Mouse (Mus musculus) layer of hippocampus, adult 9-11 months (tissue): ENCODE results near the gene Bahcc1.

ENCODE experiments used
- DNase-seq: peaks from one replicate; pipeline ENCODE4 v3.0.0; 2022

The Bahcc1 gene

DNA sequence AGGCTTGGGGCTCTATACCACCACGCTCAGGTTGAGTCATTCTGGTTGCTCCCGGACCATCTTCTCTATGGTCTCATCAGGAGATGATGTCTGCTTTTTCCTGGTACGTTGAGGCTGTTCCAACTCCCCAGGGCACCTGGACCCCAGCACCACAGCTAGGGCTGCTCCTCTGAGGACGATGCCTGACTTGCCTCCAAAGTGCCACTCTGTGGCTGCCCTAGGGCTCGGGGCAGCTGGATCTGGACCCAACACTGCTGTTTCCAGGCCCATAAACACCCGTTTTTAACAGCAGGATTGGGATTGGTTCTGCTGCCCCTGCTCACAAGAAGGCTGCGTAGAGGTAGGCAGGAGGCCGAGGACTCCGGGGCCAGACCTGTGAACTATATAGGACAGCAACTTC, 70.4 kb downstream of the Bahcc1 start:
- no peak for DNase-seq

DNA sequence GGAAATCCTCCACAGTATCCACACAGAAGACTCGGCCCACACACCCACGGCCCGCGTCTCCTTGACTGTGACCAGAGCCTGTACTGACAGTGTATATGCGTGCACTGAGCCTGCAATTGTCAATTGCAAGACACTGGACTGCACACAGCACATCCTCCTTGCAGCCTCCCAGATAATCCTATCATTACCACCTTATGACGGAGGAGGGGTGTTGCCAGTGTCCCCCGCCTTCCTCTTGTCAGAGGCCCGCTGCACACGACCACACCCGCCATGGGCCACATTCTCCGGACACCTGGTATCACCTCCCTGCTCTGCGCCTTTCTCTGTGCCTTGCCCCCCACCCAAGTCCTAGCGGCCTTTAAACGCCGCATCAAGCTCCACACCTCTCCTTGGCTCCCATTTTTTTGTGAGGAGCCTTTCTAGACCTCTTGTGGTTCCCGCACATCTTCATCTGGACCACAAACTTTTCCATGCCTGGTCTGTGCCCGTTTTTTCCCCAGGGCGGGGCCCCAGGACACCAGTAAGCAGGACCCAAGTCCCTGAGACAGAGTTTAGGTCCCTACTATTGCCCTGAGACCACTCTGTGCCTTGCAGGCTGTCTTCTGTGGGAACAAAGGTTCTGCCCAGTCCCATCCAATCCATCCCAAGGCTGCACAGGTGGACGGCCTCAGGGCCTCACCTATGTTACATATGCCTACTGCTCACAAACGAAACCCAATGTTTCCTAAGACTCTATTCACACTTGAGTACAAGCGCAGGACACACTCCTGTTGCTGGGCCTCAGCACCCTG, 71.0 kb downstream of the Bahcc1 start:
- DNase-seq = no peak

DNA sequence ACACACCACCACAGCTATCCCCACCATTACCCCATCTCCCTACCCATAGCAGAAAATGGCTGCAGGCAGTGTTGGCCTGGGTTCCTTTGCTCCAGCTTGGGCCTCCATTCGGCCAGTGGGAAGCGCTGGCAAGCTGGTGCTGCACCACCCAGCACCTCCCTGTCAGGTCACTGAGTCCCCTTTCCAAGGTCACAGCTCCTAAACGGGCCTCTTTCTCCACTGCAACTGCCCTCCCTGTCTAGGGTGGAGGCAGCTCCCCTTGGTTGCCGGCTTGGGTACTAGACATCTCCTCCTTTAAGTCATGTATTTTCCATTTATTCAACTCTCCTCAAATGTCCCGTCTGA, 71.6 kb downstream of the Bahcc1 start:
- DNase-seq = no peak

DNA sequence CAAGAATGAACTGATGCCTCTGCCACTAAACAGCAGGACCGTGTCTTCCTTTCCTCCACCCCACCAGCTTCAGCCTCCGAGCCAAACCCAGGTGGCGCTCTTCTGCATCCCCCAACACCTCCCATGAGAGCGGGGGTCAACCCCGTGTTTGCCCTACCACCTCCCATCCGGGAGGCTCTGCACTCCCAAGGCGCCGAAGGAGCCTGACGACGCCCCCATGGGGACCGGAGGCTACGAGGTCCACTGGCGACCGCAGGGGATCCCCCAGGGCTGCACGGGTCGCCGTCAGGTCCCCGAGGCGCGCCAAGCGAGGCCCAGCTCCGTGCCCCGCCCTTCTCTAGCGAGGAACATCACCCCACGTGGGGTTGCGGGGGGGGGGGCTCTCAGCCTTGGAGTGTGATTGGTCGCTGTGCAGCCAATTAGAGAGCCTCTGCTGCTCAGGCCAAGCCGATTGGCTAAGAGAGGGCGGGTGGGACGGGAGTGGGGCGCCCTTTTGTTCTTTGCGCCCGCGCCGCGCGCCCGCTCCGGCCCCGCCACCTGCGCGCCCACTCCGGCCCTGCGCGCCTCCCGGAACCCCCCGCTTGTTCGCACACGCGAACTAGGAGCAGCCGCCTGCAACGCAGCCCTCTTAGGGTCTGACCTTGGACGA, 72.3 kb downstream of the Bahcc1 start:
- DNase-seq = peak; percentile 89

DNA sequence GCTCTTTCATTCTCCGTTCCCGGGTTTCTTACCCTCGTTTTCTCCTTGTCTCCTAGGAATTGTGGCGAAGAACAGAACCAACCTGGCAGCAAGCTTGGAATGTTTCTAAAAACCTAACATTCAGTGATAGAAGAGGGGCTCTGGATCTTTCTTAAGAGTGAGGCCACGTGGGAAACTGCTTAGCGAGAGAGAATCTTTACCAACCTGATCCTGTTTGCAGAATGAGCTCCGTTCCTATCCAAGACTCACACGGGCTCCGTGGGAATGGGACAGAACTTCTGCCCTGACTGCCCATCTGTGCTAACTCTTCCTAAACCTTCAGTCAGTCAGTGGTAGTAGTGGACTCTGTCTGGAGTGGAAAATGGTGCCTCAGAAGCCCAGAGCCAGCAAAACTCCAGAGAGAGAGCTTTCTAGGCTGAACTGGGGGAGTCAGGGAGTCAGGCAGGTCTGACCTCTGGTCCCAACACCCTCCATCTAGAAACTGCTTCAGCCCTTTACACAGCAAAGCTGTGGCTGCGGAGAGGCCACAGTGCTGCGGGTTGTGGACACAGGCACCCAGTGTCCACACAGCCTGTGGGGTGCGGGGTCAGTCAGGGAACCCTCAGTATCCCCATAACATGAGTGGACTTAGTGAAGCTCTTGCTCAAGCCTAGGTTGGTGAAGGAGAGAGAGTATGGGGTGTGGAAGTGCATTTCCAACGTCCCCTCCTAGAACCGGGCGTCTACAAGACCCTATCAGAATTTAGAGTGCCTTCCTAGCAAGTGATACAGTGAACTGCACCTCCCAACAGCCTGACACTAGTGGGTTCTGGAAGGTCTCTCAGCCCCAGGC, 73.0 kb downstream of the Bahcc1 start:
- DNase-seq = no peak

DNA sequence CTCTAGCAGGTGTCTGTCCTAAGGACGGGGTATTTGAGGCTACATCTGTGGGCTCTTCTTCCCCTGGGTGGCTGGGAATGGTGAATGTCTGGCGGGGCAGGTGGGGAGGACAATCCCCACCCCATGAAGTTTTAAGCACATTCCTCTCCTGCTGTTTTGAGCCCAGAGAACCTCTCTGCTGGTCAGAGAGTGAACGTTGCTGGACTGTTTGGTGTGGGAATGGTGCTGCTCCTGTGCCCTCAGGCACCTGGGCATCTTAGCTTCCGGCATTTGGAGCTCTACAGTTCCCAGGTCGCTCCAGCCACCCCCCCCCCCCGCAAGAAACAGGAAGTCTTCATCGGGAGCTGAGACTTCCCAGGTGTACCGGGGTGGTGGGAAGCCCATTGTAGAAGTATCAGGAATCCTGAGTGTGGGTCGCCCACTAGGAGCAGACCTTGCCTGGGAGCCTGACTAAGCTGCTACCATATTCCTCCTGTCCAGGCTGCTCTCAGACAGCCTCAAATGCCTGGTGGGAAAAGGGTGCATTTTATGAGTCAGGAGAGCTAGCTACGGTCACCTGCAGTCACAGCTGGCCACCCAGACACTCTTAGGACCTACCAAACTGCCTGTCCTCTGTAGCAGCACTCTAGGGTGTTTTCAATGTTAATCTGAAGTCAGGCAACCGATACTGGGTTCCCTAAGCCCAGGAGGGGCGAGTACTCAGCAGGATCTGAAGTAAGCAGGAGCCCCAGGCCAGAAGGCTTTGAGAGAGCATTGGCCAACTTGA, 73.8 kb downstream of the Bahcc1 start:
- DNase-seq = no peak

DNA sequence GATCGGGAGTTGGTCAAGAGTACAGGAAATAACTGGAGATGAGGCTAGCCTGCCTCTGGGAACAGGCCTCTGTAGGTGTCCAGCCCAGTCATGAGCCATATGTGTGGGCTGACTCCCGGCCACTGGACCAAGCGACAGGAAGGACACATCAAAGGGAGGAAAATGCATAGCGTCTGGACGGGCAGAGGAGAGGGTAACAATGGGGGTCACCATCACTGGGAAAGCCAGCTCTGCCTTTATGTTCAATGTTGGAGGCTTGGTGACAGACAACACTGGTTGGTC, 74.3 kb downstream of the Bahcc1 start:
- DNase-seq = no peak

DNA sequence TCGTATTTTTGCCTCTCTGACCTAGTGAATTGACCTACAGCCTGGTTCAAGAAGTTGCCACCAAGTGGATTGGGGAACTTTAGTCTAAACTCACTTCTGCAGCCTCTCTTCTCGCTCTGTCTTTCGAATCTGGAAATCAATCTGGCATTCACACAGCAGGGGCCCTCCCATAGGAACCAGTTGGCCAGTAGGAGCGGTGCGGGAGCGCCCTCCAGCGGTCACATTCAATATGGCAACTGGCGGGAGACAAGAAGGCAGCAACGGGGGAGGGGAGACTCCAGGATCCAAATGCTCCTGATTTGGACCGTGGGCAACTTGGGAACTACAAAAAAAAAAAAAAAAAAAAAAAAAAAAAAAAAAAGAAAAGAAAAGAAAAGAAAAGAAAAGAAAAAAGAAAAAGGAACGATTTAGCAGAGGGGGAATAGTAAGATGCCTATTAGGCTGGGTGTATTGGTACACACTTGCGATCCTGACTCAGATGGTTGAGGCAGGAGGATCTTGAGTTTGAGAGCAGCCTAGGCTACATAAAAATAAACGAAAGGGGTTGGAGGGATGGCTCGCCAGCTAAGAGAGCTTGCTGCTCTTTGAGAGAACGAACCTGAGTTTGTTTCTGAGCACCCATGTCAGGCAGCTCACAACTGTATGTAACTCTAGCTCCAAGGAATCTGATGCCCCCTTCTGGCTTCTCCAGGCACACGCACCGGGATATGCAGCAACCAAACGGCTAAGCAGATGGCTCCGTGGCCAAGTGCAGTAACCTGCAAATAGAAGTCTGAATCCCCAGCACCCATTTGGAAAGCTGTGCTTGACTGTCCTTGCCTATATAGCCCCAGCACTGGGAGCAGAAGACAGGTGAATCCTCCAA, 75.1 kb downstream of the Bahcc1 start:
- peak; percentile 94 for DNase-seq

DNA sequence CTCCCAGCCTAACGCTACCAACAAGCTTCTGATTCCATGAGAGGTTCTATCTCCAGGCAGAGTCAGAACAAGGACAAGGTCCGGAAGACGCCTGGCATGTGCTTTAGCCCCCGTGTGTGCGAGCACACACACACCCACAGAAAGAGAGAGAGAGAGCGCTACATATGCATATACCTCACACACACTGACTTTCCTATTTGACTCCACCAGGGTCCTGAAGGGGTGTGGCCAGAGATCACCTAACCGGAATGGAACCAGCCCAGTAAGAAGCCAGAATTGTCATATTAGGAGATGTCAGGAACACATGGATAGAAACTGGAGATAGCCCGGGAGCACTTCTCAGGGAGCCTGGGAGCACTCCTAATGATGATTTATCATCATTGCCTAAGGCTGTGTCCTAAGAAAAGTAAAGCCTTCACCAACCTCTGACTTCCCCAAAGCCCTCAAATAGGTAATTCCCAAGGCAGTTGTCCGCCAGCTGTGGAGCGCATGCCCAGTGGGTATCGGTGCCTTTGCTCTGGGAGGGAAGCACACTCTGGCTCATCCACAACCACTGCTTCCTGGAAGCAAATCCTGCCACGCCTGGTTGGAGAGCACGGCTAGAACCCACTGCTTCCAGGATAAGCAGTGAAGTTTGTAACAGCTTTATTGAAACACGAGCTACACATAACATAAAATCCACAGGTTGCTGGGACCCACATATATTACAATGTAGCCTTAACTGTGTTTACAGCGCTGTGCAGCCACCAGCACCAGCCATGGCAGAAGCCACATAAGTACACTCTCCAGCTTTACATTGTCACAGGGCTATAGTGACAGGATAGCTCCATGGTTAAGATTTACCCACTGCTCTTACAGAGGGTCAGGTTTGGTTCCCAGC, 75.9 kb downstream of the Bahcc1 start:
- DNase-seq = no peak

DNA sequence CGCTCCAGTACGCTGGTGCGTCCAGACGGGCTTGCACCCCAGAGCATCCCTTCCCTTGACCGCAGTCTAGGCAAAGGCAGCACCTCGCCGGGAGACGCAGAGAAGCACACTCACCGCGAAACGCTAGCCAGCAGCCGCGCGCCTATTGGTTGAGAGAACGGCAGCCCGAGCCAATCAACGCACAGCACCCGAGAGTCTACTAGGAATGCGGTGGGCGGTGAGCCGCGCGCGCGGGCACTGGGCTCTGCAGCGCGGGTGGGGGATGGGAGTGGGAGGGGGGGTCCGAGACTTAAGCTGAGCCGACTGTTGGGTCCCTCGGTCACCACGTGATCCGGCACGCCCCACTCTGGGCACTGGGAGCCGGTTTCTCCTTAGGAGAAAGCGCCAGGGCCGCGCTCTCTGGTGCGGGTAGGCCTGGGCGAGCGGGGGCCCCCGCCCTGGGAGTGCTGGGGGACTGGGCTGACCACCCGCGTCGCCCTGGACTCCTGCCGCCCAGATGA, 78.1 kb downstream of the Bahcc1 start:
- DNase-seq = peak; percentile 95

DNA sequence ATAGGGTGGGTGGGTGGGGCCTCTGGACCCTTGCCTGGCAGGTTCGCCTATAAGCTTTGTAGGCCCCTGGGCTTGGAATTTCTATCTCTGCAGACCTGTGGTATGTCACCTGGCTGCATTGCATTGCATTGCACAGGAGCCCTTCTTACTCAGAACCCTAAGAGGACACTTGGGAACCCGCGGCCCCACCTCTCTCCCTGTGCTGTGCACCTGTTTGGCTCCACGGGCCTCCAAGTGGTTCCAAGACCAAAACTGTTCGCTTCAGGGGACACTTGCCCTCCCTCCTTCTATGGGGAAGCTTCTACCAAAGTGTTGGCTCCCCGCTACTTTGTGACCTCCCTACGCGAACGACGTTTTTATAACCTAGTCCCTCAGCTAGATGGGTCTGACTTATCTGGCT, 78.8 kb downstream of the Bahcc1 start:
- DNase-seq = no peak

DNA sequence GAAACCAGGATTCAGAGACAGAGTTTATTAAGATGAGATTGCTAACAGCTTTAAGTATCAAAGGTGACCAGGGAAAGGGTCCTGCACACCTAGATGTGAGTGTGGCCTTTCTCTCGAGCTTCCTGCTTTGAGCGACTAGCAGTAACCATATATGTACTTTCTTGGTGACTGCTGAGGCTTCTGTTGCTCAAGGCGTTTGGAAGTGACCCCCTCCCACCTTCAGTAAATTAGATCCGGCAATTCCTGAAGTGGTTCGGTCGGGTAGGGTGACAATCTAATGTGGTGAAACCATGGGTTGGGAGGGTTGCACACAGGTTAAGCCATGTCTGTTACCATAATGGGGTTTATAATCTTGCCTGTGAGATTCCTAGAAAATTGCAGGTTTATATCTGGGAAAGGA, 79.3 kb downstream of the Bahcc1 start:
- DNase-seq = no peak

DNA sequence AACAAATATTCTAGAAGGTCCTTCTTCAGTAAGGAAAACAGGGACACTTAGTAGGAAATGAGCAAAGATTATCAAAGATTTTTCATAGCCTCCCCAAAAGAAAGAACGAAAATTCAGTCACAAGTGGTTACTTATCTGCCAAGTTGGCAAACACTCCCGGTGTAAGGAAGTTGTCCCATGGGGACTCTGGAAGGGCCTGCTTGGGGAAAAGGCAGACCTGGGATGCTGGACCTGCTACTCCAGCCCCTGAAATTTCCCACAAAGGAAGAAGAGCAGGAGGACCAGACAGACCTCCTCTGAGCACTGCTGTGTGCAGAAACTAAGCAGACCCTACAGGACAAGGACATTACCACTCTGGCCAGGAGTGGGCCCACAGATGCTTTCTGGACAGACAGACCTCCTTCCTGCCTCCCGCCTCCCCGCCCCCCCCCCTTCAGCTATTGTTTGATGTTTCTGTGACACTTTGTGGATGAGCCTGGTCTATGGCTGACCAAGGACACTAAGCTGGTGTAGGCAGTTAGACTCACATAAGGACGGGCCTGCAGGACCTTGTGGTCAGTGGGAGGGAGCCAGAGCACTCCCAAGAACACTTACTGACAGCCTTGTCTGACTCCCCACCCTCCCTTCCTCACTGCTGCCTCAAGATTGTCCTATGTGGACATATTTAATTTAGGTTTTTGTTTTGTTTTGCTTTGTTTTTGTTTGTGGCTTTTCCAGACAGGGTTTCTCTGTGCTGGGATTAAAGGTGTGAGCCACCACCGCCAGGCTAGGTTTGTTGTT, 81.3 kb downstream of the Bahcc1 start:
- DNase-seq = no peak

DNA sequence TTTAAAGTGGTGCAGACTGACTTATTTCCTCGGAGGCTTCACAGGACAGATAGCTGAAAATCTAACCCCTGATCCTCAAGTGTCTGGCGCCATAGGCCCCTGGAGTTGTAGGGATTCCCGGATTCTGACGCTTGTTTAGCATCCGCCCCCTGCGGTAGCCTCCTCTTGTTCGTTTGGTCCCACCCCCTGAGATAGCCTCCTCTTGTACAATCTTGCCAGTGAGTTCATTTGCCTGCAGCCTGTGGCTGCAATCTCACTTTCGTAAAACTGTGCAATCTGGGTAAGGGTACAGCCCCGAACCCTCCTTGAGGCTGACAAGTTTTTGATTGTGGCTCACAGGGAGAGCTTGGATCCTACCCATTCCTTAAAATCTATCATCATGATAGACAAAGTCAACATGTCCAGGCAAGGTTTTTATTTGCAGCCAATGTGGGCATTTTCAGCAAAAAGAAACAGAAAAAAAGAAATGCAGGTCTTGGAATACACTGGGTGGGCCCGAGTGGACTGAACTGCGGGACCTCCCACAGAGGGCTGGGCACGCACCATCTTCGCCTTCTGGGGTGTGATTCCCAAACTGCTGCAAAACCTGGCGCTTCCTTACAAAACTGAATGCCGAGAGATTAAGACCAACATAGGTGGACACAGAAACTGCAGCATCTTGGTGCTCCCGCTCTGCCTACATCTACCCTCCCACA, 82.1 kb downstream of the Bahcc1 start:
- no peak for DNase-seq

DNA sequence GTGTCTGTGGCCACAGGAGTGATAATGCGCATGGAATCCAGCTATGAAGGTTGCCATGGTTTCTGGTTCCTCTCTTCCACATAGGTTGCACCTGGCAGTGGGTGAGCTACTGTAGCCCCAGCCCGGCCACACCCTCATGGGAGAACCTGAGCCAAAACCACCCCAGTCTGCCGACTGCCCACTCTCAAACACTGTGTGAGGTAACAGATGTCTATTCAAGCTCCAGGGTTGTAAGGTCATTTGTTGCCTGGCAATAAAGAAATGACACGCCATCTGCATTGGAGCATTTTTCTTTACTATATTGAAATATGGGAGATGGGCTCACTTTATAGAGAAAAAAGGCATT, 82.6 kb downstream of the Bahcc1 start:
- DNase-seq = peak; percentile 59

DNA sequence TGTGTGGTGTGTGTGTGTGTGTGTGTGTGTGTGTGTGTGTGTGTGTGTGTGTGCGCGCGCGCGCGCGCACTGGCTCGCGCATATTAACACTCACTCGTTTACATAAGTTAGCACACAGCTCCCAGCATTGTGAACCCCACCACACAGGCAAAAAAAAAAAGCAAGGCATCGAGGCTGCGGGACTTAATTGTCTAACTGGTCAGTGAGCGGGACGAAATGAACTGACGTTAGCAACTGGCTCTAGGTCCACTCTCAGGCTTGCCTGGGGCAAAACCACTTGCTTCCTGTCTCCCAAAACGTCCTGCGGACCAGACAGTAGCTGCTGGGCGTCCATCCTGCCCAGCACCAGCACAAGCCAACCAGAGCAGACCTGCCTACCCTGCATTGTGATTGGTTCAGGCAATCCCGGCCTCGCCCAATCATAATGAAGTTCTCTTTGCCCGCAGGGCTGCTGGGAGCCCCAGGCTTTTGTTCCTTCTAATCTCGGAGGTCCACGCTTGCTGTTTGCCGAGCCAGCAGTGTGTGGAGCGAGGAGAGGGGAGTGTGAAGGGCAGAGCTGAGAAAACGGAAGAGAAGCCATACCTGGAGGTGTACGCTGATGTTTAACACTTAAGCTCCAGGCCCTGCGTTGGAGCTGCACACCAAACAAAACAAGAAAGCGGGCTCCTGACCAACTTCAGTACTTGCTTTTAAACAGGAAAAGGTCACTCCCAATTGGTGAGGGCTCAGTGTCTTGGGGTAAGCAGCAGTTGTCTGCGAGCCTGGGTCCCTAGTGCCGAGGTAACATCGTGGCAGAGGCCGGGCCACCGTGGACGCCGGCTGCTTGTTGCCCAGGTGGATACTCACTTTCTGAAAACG, 83.3 kb downstream of the Bahcc1 start:
- peak; percentile 97 for DNase-seq

DNA sequence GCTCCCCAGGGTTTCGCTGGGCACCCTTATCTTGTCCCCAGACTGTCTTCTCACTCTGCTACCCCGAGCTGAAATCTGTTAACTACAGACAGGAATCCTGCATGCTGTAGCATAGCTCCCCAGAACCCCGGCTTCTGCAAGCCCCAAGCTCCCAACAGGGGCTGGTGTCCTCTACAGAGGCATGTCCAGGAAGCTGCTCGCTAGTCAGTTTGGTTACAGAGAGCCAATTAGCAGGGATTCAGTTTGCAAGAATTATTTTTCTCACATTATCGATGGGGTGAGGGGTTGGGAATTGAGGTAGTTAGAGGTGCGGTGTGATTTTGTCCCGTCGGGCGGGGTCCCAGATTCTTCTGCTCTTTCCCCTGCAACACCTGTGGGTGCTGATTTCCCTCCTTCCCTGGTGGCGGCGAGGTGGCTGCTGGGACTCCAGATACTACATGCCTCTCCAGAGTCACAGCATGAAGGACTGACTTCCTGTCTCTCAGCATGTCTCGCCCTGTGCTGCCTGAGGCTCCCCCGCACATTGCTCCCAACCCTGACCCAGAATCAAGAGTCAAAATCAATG, 84.0 kb downstream of the Bahcc1 start:
- no peak for DNase-seq

DNA sequence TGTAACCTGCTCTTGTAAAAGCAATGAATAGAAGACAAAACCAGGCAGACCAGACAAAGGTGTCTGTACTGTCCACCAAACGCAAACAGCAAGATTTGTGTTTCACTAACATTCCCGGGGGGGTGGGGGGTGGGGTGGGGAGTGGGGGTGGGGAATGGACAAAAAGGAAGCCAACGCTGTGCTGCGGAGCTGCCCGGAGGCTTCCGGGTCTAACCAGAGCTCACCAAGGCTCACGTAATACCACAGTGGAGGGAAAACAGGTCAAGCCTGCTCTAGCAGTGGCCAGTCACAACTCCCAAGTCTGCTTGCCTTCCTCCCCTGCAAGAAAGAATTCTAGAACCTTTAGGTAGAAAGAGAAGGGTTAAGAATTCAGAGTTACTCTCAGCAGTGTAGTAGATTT, 84.7 kb downstream of the Bahcc1 start:
- DNase-seq = no peak
